Mouse (Mus musculus) layer of hippocampus, adult 9-10 months (tissue): ENCODE data around the gene Ccdc86.

Source experiments
- DNase-seq: peaks from one replicate; pipeline ENCODE4 v3.0.0; 2022; ENCODE audit warnings: low spot score

Gene Ccdc86

DNA sequence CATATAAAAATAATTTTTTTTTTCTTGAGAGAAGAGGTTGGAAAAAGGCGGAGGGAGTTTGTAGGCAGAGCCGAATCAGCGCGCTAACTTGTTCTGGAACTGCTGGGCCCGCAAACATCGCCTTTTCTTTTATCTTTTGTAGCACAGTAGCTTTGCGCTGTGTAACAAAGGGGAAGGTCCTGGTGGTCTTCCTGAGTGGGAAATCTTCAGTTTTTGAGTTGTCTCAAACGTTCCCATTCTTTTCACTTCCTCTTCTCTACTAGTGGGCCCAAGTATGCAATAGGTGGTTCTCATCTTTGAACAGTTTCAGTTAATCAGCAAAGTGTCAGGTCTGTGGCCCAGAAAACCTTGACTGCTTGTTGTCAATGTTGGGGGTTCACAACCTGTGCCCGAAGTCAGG lies 492 bp upstream of the Ccdc86 start:
- DNase-seq: no peak

GRCm38 (mm10) chr19:10948416-10948815 lies 650 bp downstream of the Ccdc86 start:
- no peak for DNase-seq

DNA sequence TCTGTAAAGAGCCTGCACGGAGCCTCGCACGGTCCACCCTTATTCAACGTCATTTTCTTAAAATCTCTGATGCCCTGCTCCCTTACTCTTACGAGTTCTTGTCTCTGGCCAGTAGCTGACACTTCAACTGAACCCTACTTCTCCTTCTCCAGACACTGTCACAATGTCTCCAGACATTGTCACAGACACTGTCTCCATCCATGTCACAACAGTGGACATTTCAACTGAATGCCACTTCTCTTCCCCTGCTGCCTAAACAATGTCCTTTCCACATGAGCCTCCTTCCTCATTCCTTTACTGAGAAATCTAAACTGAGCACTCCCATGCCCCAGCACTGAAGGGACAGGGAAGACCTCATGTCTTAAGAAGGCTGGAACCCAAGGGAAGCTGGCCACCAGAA lies 1.8 kb downstream of the Ccdc86 start:
- DNase-seq: no peak

DNA sequence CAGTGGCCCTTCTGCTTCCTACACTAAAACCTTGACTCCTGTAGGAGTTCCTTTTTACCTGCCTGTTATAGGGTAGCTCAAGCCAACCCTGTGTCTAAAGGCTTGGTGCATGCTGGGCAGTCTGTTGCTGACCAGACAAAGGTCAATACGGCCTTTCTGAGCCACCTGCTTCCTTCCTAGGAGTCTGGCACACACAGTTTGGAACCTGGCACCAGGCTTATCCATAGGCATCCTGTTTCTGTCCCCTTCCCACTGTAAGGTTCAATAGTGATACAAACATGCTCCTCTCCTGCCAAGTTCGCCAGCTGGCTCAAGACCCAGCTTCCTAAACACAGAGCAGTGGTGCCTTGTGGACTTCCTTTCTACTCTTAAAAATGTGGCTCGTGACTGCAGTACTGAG lies 2.6 kb downstream of the Ccdc86 start:
- DNase-seq: no peak

DNA sequence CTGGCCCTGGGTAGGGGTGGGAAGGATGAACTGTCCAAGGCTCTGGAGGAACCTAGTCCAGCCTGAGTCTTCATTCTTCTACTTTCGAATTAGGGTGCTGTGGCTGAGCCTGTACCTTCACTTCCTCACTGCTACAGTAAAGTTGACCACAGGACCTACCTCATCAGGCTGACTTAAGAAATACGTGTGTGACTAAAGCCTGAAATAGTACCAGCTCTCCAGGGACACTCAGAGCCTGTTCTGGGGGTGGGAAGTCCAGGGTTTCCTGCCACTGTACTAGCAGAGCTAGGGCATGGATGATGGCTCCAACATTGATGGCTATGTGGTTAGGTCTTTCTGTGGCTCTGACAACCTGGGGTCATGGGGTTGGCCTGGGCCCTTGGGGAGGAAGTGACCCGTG lies 5.1 kb downstream of the Ccdc86 start:
- DNase-seq: no peak

GRCm38 (mm10) chr19:10940801-10941457 lies 8.1 kb downstream of the Ccdc86 start:
- DNase-seq: no peak

DNA sequence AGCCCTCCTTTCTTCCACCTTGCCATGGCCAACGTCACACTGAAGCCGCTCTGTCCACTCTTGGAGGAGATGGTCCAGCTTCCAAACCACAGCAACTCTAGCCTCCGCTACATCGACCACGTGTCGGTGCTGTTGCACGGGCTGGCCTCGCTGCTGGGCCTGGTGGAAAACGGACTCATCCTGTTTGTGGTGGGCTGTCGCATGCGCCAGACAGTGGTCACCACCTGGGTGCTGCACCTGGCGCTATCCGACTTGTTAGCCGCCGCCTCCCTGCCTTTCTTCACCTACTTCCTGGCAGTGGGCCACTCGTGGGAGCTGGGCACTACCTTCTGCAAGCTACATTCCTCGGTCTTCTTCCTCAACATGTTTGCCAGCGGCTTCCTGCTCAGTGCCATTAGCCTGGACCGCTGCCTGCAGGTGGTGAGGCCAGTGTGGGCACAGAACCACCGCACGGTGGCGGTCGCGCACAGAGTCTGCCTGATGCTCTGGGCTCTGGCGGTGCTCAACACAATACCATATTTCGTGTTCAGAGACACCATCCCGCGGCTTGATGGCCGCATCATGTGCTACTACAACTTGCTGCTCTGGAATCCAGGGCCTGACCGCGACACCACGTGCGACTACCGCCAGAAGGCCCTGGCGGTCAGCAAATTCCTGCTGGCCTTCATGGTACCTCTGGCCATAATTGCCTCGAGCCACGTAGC lies 8.8 kb downstream of the Ccdc86 start:
- no peak for DNase-seq

- no peak for DNase-seq
These were observed 10.3 kb downstream of the Ccdc86 start for GRCm38 (mm10) chr19:10938771-10939170.

DNA sequence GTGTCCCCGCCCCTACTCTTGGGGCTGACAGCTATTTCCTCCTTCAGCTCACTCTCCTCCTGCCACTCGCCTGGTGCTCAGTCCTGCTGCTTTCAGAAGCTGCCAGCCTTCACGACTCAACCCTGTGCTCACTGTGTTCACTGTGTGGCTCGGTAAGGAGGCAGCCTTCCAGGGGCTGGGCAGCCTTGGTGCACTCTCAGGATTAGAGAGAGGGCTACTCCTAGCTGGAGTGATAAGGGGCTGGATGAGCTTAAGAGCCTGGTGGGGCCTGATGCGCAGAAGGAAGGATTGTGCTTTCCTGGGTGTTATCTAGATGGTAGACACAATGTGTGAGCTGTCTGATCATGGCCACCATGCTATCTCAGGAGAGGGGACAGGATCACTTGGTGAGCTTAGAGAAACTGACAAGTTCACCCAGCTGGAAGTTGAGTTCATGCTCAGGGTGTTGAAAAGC lies 11.9 kb downstream of the Ccdc86 start, which contains the start of gene Ptgdr2:
Gene Ptgdr2, plus strand, starts transcription at position 51 of the 454 bp plus-strand sequence.
- DNase-seq: no peak

DNA sequence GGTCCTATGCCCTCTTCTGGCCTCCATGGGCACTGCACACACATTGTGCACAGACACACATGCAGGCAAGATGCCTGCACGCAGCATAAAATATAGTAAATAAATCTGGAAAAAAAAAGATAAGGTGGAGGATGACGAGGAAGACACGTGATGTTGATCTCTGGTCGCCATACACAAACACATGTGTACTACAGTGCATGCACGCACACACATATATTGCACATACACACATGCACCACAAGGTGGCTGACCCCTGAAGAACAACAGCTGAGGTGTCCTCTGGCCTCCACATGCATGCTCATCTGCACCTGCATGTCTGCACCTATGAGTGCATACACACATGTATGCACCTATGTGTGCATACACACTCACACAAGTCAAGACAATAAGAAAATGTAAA lies 13.0 kb downstream of the Ccdc86 start:
- DNase-seq: no peak

- no peak for DNase-seq
These were observed 14.0 kb downstream of the Ccdc86 start for GRCm38 (mm10) chr19:10935029-10935428.

GRCm38 (mm10) chr19:10930641-10931040 lies 18.4 kb downstream of the Ccdc86 start:
- no peak for DNase-seq

DNA sequence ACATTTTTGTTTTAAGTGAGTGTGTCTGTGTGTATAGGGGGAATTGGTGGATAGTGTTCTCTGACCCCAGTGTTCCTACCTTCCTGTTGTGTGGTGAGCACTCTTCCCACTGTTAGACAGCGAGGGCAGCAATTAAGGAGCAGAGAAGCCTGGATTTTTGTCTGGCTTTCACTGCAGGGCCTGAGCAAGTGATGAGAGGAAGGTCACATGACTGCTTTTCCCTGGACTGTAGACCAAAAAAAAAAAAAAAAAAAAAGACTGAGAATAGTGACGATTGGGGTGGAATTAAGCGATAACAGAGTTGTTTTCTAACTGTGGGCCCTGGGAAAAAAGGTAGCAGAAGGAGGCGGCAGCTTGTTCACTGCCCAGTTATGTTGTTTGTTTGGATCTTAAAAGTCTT lies 22.4 kb downstream of the Ccdc86 start:
- no peak for DNase-seq

DNA sequence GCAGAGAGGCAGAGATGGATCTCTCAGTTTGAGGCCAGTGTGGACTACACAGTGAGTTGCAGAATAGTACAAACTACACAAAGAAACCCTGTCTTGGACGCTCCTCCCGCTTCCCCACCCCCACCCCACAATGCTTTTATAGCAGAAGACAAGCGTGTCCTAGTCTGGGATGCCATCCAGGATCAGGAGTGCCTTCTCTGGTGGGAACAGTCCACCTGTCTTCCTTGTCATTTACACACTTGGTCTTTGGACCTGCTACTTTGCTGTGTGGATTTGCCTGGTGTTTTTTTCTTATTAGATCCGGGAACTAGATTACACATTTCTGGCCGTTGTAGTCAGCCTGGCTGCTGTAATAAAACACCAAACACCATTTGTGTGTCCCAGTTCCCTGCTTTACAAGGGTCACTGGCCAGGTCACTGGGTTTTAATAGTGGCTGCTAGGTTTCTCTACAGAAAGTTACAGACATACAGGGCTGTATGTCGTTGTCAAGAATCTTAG lies 22.9 kb downstream of the Ccdc86 start:
- DNase-seq: no peak

DNA sequence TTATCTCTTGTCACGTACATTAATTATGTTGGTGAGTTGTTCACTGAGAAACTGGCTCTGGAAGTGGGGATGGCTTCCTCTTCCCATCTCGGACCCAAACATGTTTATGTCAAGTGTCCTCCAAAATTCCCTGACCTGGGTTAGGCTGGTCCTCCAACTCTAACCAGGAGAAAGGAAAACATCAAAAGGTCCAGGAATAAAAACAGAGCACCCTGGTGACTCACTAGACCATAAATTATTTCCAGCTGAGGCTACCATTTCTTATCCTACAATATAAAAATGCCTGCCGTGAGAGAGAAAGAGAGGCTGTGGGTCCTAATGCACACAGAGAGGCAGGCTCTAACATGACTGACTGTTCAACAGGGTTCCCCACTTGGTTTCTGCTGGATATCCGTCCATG lies 24.8 kb downstream of the Ccdc86 start:
- no peak for DNase-seq

DNA sequence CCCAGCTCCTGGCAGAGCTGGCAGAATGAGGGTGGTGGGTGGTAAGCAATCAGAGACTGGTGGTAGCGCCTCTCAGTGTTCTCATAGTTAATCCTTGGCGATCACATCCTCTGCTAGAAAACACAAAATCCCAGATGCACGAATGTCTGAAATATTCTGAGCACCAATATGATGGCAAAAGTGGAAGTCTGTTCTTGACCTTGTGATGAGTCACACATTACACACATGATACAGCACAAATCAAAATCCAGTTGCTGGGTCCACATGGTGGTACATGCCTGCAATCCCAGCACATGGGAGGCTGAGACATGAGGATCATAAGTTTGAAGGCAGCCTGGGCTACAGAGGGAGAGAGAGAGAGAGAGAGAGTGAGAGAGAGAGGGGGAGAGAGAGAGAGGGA lies 28.0 kb downstream of the Ccdc86 start:
- no peak for DNase-seq

DNA sequence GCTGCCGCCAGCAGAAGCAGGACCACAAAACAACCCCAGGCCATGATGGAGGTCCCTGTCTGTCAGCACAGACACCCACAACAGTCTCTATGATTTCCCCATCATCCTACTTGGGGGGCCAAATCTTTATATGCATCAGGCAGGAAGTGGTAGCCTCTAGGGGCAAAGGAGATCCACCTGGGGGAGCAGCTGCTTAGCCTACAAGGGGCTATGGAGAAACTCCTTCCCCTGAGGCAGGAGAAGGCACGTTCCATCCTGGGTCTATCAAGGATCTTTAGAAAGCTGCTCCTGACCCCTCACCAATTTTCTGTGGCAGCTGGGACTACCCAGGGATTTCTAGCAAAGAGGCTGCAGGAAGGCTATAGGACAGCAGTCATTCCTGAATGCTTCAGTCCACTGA lies 28.5 kb downstream of the Ccdc86 start, which contains the start of gene Zp1:
Gene Zp1, minus strand, starts transcription at position 101 of the 400 bp plus-strand sequence.
- no peak for DNase-seq

DNA sequence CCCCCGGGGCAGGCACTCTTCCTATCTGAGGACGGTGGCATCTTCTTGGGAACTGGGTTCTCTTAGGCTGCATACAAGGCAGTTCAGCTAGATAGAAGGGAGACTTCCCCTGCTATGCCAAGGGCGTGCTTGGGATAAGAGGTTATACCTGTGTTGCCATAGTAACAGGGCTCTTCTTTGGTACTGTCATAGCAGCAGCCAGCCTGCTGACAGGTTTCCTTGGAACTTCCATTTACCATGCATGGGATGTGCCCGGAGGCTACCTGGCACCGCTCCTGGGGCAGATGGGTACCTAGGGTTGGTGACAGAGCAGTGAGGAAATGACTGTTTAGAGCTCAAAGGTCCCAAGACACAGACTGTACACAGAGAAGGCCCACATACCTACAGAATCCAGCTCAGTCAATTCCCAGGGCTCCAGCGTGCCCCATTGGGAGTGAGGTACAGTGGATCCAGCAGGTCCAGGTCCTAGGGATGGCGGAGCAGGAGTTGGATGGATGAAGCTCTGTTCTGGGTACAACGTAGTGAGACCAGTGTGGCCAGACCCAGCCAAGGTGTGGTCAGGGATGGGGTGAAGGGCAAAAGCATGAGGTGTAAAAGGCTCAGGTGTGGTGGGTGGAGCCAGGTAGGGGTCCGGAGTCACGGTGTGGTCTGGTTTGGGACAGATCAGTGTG lies 30.6 kb downstream of the Ccdc86 start:
- DNase-seq: no peak

GRCm38 (mm10) chr19:10916506-10916905 lies 32.6 kb downstream of the Ccdc86 start:
- no peak for DNase-seq

DNA sequence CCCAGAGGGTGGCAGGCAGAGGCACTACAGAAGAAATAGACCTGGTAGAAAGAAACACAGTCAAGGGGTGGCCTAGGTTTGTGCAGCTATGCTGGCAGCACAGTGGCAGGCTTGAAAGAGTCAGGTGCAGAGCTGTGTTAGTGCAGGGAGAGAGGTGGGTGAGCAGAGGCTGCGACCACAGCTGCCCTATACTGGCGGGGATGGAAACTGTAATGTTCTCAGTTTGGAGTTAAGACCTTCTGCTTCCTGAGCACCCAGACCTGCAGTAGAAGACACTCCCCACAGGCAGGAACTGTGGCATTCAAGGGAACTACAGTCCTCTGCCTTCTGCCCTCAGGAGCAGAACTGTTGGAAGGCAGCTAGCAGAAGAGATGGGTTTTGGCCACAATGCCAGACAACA lies 34.2 kb downstream of the Ccdc86 start:
- no peak for DNase-seq

- DNase-seq: no peak
These were observed 34.8 kb downstream of the Ccdc86 start for GRCm38 (mm10) chr19:10914291-10914690.

DNA sequence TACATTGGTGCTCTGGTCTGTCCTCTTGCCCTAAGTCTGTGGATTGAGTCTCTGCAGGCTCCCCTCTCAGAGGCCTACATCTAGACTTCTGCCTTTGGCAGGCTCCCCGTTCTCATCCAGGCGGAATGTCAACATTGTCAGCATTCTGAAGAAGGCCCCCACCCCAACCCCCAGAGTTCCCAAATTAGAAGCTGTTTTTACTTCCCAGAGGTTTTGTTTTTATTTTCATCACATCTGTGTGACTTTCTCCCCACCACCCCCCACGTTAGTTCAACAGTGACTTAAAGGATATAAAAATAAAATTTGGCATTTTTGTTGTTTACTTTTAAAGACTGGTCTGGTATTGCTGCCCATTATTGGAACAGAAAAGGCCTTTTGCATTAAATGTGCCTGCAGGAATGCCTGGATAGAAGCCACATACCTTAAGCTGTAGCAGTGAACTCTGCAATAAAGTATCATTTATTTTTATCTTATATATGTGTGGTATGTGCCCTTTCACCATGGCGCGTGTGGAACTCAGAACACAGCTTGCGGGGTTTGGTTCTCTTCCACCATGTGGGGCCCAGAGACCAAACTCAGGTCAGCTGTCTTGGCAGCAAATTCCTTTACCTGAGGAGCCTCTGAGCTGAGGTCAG lies 39.9 kb downstream of the Ccdc86 start:
- DNase-seq: no peak
